Mouse (Mus musculus) G1E-ER4 (cell line): Measurements from ENCODE around the gene H2-M5. TPM values are rescaled to one million over a fixed set of nuclear protein-coding genes. Genes with fewer than 3 reads are reported as not detected.
A peak's percentile ranks its signal among the peaks of the same experiment; 100 is the strongest.

Experiments
- GATA1 ChIP-seq: IDR thresholded peaks from one replicate; pipeline ENCODE4 v1.8.0; 2012; ENCODE audit warnings: low read length, inconsistent platforms
- polyA plus RNA-seq: library from polyadenylated mRNA; stranded (reverse); fragments of >175 nt; gene quantifications from 2 replicates; pipeline ENCODE4 v1.2.3, GENCODE M21; 2012

Gene H2-M5
- polyA plus RNA-seq, 1 experiment = not detected

DNA sequence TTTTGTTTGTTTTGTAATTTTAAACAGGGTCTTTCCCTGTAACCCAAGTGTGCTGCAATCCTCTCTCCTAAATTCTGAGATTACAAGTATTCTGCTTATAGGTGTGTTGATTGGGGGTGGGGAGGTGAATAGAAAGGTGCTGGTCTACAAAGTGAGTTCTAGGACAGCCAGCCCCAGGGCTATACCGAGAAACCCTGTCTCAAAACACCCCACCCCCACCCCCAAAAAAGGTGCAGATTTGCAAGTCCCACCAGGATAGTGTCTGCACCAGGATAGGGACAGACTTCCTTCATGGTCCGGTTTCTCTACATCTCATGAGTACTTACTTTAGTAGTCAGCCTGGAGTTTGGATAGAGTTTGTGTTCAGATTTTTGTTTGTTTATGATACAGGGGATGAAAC is 9.1 kb upstream of the H2-M5 start:
- TF ChIP-seq GATA1 = no peak

DNA sequence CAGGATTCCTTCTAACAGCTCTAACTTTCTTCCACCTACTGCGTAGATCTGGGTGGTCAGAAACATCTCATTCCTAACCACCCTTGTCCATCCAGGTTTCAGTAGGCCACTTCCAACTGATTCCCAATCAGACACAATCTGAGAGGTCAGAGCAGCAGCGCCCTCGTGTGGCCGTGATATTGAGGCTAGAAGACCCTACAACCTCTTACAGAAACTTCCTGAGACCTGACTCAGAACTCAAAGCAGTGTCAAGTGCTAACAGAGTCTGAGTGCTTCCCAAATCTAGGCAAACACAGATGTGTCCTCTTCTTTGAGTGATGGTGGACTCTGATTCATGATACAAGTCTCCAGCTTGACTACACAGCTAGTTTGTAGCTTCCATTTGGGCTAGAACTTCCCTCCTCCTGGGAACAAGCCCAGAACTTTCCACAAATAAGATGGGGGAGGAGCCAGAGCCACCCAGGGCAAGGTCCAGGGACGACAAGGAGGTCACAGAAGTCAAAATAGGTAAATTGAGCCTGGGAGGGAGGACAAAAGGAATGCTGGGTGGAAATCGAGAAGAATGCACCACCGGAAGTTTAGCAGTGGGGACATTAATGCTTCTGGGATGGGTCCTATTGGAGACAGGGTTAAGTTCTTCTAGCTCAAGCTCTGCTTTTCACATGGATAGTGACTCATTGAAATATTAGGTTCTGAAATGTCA is 7.8 kb upstream of the H2-M5 start:
- TF ChIP-seq GATA1 = no peak

DNA sequence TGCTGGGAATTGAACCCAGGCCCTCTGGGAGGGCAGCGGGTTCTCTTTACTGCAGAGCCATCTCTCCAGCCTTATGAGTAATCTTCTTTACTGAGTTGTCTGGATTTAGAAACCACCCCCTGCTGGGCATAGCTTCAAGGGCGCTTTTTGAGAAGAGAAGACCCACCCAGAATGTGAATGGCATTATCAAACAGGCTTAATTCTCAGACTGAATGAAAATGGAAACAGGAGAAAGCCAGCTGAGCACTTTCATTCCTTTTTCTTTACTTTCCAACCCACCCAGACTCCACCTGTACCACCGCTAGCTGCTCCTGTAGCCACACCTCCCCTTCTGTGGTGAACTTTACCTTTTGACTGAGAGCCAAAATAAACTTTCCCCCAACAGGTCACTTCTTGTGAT is 6.1 kb upstream of the H2-M5 start:
- TF ChIP-seq GATA1 = no peak

DNA sequence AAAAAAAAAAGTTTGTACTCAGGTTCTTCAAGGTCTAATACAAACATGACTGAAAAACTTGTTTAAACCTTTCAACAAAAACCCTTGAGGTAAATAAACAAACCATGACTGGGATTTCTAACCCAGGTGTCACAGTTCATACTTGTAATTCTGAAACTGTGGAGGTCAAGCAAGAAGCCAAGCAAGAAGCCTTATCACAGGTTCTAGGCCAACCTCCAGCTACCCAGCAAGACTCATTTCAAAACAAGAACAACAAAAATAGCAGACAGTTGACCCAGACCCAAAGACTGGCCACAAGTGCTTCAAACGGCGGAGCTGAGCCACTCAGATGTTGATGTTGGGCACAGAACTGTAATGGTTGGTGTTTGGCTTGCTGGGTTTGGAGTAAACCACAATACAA is 5.2 kb upstream of the H2-M5 start:
- no peak for TF ChIP-seq GATA1

DNA sequence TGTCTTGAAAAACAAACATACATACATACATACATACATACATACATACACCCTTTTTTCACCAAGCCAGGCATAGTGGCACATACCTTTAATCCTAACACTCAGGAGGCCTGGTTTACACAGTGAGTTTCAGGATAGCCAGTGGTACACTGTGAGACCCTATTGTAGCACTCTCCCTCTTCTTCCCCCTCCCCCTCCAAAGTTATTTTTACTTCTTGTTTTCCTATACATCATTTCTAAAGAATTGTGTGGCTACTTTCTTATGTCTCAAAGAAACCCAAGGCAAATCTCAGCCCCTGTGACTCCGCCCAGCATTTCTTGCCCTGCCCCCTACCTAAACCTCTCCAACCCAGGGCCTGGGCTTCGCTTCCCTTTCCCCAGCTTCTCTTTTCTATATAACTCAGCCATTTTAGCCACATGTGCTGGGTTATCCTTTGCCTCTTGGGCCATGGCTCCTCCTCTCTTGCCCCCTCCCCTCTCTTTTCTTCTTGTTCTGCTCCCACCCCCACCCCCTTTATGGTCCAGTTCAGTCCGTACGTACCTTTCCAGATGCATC is 4.5 kb upstream of the H2-M5 start:
- no peak for TF ChIP-seq GATA1

DNA sequence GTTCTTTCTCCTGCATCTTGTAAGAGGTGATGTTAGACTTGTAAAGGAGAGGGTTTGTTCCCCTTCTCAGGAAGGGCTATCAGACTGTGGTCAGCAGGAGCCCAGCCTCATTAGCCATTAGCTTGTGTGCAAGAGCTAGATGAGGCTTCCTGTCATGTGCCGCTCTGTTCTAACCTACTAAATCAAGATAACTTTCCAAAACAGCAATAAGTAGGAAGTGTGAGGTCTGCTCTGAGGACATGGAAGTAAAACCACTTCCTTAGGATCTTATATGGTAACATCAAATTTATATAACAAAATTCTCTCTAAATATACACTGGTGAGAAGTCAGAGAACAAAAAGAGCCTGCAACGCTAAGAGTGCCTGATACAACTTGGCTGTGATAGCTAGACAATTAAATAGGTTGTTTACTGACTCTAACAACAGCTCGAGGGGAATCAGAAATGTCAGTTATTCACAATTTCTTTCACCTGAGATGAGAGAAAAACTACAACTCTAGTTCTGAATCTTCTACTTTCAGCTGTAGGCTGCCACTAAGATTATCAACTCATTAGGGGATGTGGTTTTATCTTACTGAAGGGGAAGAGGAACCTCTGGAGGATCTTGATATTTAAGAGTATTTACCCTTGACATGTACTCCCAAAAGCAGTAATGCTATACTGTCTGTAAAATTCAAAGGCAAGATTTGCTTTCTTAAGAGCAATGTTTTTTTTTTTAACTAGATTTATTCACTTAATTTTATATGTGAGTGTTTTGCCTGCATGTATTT is 3.2 kb upstream of the H2-M5 start:
- TF ChIP-seq GATA1 = peak; percentile 19

DNA sequence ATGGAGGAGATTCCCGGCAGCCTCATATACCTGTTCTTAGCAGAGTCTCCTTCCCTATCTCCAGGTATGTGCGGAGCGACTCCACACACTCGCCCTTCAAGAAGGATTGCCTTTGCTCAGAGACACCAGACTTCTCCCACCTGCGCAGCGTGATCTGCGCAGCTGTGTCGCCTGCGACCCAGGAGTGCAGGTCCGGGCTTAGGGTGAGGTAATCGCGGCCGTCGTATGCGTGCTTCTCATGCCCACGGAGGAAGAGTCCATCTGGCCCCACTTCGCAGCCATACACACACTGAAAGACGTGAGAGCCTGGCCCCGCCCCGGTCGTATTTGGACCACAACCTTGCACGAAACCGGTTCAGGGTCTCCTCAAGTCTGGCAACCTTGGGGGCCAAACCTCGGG is 862 bp downstream of the H2-M5 start:
- TF ChIP-seq GATA1 = no peak

DNA sequence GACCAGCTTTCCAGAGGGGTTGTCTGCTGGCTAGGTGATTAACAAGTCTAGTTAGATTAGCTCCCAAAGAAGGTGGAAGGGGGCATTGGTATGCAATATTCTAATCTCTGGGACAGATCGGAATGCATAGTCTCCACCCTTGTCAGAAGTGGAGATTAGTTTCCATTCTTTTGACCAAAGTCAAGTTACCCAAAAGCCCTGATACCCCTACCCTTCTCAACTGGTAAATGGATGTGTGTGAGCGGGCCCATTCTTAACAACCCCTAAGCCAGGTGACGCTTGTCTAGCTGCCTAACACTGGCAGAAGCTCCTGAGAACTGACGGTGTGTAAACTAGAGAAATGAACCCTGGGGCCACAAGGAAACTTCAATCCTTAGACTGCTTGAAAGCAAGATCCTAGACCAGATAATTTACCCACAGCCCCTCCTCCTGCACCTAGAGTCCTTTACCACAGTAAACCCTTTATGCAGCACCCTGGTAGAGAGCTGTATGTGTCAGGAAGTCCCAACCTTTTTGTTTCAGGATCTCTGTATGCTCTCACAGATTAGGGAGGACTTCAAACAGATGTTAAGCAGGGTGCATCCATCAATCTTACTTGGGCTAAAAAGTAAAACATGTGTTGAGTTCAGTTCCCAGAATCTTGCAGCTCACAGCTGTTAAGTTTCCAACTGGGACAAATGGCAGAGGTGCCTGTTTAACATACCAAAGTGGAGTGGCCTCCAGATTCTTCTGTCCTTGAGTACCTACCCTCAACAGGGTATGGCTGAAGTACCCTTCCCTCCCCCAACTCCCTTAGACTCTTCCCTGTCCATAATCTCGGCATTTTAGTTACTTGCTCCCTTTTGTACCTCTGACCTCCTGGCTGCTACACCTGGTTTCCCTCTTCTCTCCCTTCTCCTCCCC is 6.8 kb downstream of the H2-M5 start:
- TF ChIP-seq GATA1 = no peak

DNA sequence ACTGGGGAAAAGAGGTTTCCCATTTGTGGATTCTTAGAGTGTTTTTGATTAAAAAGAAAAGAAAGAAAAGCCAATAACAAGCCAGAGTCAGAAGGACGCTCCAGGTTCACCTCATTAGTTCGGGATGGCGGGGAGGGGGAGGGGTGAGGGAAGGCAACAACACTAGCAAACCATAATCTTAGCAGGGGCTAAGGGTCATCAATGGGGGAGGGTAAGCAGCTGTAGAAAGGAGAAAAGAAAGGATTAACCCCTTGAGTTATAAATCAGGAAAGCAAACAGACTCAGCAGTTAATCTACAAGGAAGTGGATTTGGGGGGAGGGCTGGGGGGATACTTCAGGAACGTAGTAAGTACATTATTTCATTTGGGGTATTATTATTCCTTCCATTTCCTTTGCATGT is 7.5 kb downstream of the H2-M5 start:
- TF ChIP-seq GATA1 = no peak

DNA sequence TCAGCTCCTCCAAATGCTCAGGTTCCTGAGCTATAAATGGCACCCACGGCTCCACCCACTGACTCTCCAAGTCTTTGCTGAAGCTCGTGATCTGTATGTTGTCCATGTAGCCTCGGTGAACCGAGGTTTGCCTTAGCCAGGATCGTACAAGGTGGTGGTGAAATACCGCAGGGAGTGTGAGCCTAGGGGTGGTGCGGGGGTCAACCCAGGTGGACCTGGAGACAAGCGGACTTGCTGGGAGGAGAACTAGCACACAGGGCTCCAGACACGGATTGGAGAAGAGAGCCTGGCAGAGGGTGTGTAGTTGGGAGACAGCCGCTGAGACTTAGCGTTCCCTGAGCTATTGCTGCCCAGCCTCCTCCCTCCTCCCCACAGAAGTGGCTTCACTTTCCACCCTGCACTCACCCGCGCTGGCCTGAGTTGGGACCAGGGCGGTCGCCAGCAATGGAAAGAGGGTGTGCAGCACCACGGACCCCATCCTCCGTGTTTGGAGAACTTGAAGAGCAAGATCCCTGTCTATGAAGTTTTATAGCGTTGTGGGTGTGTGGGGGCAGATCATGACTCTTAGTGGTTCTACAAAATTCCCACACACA is 8.0 kb downstream of the H2-M5 start, which contains the start of gene 2410137M14Rik:
TSS of gene 2410137M14Rik (minus strand) at position 17 of the 593 bp plus-strand sequence.
- no peak for TF ChIP-seq GATA1

DNA sequence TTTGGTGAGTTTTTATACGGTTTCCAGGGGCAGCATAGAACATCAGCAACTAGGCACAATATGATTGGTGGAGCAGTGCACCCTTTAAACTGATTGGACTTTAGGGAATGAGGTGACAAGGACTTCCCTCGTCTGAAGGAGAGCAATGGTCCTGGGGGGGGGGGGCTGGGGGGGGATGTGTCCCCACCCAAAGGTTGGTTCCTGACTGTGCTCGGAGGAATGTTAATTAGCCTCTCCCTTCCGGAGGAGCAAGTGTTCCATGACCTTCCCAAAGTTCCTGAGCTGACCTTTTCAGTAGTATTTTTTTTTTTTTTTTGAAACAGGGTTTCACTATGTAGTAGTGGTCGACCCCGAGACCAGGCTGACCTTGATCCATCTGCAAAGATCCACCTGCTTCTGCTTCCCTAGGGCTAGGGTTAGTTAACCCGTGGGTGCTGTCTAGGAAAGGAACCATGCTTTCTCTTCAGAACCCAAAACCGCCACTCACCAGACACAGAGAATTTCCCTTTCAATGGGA is 16.0 kb downstream of the H2-M5 start:
- no peak for TF ChIP-seq GATA1

DNA sequence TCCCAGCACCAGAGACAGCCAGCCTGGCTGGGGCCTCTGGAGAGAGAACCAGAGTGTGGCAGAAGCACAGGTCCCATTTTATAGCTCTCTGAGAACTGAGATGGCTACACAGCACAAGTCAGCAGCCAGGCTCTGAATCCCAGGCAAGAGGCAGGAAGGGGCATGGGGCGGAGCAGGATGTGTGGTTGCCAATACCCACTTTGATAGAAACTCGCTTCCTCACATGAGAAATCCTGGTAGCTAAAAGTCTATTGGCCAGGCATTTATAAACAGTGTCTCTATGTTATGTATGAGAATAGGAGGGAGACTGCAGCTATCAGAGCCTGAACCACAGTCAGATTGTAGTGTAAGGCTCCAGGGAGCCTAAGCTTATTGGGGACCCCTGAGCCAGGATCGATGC is 16.5 kb downstream of the H2-M5 start:
- no peak for TF ChIP-seq GATA1

DNA sequence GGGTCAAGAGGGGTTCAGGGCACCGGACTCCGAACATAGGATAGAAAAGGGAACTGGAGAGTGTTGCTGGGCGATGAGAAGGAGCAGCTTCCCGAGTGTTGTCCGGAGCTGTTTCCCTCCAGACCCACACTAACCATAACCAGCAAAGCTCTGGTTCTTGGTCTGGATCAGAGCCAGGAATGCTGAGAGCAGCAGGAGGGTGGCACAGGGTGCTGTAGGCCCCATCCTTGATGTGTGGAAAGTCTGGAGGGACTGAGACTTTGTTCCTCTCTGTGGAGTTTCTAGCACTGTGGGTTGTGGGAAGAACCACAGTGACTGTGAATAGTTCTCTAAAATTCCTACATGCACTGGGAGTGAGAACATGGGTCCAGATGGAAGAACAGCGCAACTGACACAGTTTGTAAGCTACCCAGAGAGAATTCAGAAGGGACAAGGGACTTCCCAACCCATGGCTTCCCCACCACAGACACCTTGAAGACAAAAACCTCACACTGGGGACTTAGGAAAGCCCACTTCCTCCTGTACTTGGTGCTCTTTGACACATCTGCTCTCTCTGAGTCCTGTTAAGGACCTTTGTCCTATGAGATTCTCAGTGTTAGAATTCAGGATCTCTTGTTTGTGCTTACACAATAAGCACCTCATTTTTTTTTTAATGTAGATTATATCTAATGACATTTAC is 18.0 kb downstream of the H2-M5 start:
- no peak for TF ChIP-seq GATA1

DNA sequence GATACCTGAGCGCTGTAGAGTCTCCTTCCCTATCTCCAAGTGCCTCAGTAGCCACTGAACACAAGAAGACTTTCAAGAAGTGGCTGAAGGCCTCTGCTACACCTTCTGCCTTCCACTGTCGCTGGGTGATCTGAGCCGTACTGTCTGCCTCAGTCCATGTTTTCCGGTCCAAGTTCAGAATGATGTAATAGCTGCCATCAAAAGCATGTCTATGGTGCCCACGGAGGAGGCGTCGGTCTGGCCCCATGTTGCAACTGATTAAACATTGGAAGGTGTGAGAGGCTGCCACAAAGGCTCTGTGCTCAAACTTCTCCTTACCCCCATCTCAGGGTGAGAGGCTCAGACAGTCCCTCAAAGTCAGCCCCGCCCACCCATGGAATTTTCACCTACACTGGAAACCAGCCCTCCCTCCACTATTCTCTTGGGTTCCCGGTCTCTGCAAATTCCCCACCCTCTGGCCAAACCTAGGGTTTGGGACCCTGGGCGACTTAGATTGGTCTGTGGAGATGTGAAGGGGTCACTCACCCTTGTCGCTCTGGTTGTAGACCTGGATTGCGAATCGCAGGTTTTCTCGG is 18.9 kb downstream of the H2-M5 start:
- TF ChIP-seq GATA1 = no peak
